Mouse (Mus musculus) stomach, postnatal 0 days (tissue): ENCODE measurements around the gene Mia.

Experiments
- CTCF ChIP-seq: IDR thresholded peaks from 2 replicates; pipeline ENCODE4 v1.5.1; 2016; ENCODE audit warnings: antibody characterized with exemption, low read depth, mild to moderate bottlenecking, moderate library complexity
- EP300 ChIP-seq: optimal IDR thresholded peaks from 2 replicates; pipeline ENCODE3; 2016; ENCODE audit warnings: antibody characterized with exemption

DNA sequence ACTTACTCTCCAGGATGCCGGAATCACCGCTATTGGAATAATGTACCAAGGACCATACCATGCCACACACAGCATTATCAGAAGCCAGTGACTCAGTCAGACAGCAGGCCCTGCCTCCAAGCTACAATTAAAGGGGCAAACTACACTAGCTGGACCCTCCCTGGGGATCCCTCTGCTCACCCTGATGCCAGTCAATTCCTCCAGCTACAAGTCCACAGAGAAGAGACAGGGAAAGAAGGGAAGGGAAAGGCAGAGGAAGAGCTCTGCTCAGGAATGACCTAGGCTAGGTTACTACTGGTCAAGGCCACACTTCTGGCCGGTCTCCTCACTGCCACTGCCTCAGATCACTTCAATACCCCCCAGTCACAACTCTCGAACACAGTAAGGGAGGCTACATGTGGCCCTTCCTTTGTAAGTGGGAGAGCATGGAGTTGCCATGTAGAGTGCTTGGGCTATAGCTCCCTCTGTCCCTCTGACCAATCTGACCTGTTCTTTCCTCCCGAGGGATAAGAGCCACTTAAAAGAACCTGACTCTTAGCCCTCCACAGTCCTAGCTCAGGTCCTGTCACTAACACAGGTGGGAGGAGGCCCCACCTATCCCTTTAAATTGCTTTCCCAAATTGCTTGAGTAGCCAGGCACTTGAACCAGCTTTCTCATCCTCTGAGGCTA, 18.0 kb downstream of the Mia start:
- TF ChIP-seq CTCF (no peak), EP300 (no peak)
